Mouse (Mus musculus): Measurements from ENCODE around the gene Naa10. TPM values are rescaled to one million over a fixed set of nuclear protein-coding genes. Genes with fewer than 3 reads are reported as not detected.

The Naa10 gene
- 10 to 100 TPM; 59.1 to 60.5 TPM for total RNA-seq (2021)
- long read RNA-seq, experiment 1, transcript Naa10-203 (8 exons, 979 nt): minor isoform, 13 of 134 reads
- long read RNA-seq, experiment 1, transcript Naa10-204 (8 exons, 1,031 nt): major isoform, 82 of 134 reads
- long read RNA-seq, experiment 1, transcript Naa10-201 (8 exons, 962 nt): minor isoform, 15 of 134 reads
- long read RNA-seq, experiment 1, partial matches to known transcripts: 5 of 134 reads
- long read RNA-seq, experiment 1, other reads (novel, unspliced or antisense): 17 of 134 reads
- long read RNA-seq, experiment 2, transcript Naa10-201 (8 exons, 962 nt): minor isoform, 9 of 89 reads
- long read RNA-seq, experiment 2, transcript Naa10-204 (8 exons, 1,031 nt): major isoform, 61 of 89 reads
- long read RNA-seq, experiment 2, partial matches to known transcripts: 0 of 89 reads
- long read RNA-seq, experiment 2, other reads (novel, unspliced or antisense): 14 of 89 reads

GRCm38 (mm10) chrX:73921823-73922549 is at the start of gene Naa10, which contains the start of gene Arhgap4:
Gene Naa10, minus strand, starts transcription at chrX:73921944.
Gene Arhgap4, minus strand, starts transcription at chrX:73921870.
- peak; percentile 86 for DNase-seq

GRCm38 (mm10) chrX:73970781-73971180 is 49.0 kb upstream of the Naa10 start:
- DNase-seq: no peak

- no peak for DNase-seq
Observed at GRCm38 (mm10) chrX:73969729-73970128, 48.0 kb upstream of the Naa10 start.

- DNase-seq: no peak
Observed at GRCm38 (mm10) chrX:73969167-73969566, 47.4 kb upstream of the Naa10 start.

GRCm38 (mm10) chrX:73967177-73968075 is 45.7 kb upstream of the Naa10 start:
- DNase-seq: peak; percentile 86

- DNase-seq: peak; percentile 89
Observed at GRCm38 (mm10) chrX:73966248-73967176, 44.8 kb upstream of the Naa10 start, which contains the start of gene Hcfc1. Gene Hcfc1, minus strand, starts transcription at chrX:73966357.

- peak; percentile 29 for DNase-seq
Observed at GRCm38 (mm10) chrX:73965307-73965706, 43.6 kb upstream of the Naa10 start.

GRCm38 (mm10) chrX:73964363-73964762 is 42.6 kb upstream of the Naa10 start:
- no peak for DNase-seq

GRCm38 (mm10) chrX:73954988-73955387 is 33.2 kb upstream of the Naa10 start:
- peak; percentile 71 for DNase-seq

GRCm38 (mm10) chrX:73952603-73953002 is 30.9 kb upstream of the Naa10 start:
- no peak for DNase-seq

- DNase-seq: no peak
Observed at GRCm38 (mm10) chrX:73949341-73949740, 27.6 kb upstream of the Naa10 start.

GRCm38 (mm10) chrX:73948647-73949046 is 26.9 kb upstream of the Naa10 start:
- DNase-seq: peak; percentile 14

- DNase-seq: no peak
Observed at GRCm38 (mm10) chrX:73946896-73947295, 25.2 kb upstream of the Naa10 start.

GRCm38 (mm10) chrX:73942294-73942693 is 20.6 kb upstream of the Naa10 start:
- DNase-seq: no peak

GRCm38 (mm10) chrX:73941860-73942259 is 20.1 kb upstream of the Naa10 start:
- no peak for DNase-seq

- DNase-seq: no peak
Observed at GRCm38 (mm10) chrX:73931871-73932270, 10.1 kb upstream of the Naa10 start.

- peak; percentile 60 for DNase-seq
Observed at GRCm38 (mm10) chrX:73930402-73931062, 8.8 kb upstream of the Naa10 start, which contains the start of gene Renbp. Gene Renbp, minus strand, starts transcription at chrX:73930850.

GRCm38 (mm10) chrX:73922550-73922882 is 772 bp upstream of the Naa10 start:
- no peak for DNase-seq

GRCm38 (mm10) chrX:73921285-73921822 is 390 bp downstream of the Naa10 start:
- no peak for DNase-seq

- DNase-seq: no peak
Observed at GRCm38 (mm10) chrX:73918631-73919030, 3.1 kb downstream of the Naa10 start.
